In genomic region chr13:49421606-49421917, GRCm38 (mm10) we compare ENCODE assay signal across 8 mouse cellular contexts. TPM values are rescaled to one million over a fixed set of nuclear protein-coding genes. Genes with fewer than 3 reads are reported as not detected.
A peak's percentile ranks its signal among the peaks of the same experiment; 100 is the strongest.
DNase-seq lines count a peak whose midpoint lies in the region; ATAC-seq lines count a peak whose summit lies in the region.

No protein-coding gene starts in this region.

- peaks cover 19% of the 10 kb centered on the region for H3K4me1 ChIP-seq in embryonic facial prominence, embryonic 13.5 days
- peaks cover 4% of the 10 kb centered on the region; the same call in 1 of the 2 replicates for H3K4me1 ChIP-seq in hindbrain, embryonic 11.5 days (replicated peaks; ENCODE audit: control insufficient read depth, insufficient read depth, low read length)

- H3K9me3 ChIP-seq in embryonic facial prominence, embryonic 13.5 days, result no peaks in the 10 kb centered on the region
- no peaks in the 10 kb centered on the region for H3K9me3 ChIP-seq in hindbrain, embryonic 11.5 days (ENCODE audit: control insufficient read depth, low read length)

- WGBS in embryonic facial prominence, embryonic 13.5 days, result 2% methylated on average over 15 of the region's 15 CpGs
- WGBS in hindbrain, embryonic 11.5 days, result 1% methylated on average over 15 of the region's 15 CpGs
- WGBS in macrophage (ENCODE audit: missing documents), result under 1% methylated on average over 15 of the region's 15 CpGs

- no peaks in the 10 kb centered on the region for H3K27me3 ChIP-seq in embryonic facial prominence, embryonic 13.5 days
- H3K27me3 ChIP-seq in hindbrain, embryonic 11.5 days (ENCODE audit: control insufficient read depth, insufficient read depth, low read length), result no peaks in the 10 kb centered on the region

- H3K4me3 ChIP-seq in embryonic facial prominence, embryonic 13.5 days, result peak overlapping the region; percentile 89
- peak overlapping the region; percentile 63 for H3K4me3 ChIP-seq in hindbrain, embryonic 11.5 days (ENCODE audit: low read depth, low read length)
- H3K4me3 ChIP-seq in macrophage (ENCODE audit: inconsistent target), result peak overlapping the region; percentile 69

- peak; percentile 24 for DNase-seq in adrenal gland, postnatal 25 days
- no peak for DNase-seq in adrenal gland, adult (ENCODE audit: inconsistent age in 2 of 2, low spot score in 1 of 2)
- DNase-seq in 416B (ENCODE audit: low read depth), result peak; percentile 47
- DNase-seq in hindbrain, embryonic 11.5 days (ENCODE audit: low spot score), result peak; percentile 44
- no peak for DNase-seq in ovary, postnatal 36 days (ENCODE audit: low spot score)
- DNase-seq in cerebellum, postnatal 10 days, result no peak

- H3K36me3 ChIP-seq in embryonic facial prominence, embryonic 13.5 days, result no peaks in the 10 kb centered on the region
- H3K36me3 ChIP-seq in hindbrain, embryonic 11.5 days (ENCODE audit: control insufficient read depth, insufficient read depth, low read length), result no peaks in the 10 kb centered on the region
- no peaks in the 10 kb centered on the region for H3K36me3 ChIP-seq in macrophage (ENCODE audit: inconsistent target)

- ATAC-seq in embryonic facial prominence, embryonic 13.5 days (ENCODE audit: insufficient number of reproducible peaks, insufficient read depth, low FRiP score, low TSS enrichment, low read depth), result no peak
- ATAC-seq in hindbrain, embryonic 11.5 days (ENCODE audit: low FRiP score), result no peak; the same call in 1 of the 2 replicates

- peak overlapping the region; percentile 66; the same call in 1 of the 2 replicates for H3K27ac ChIP-seq in embryonic facial prominence, embryonic 13.5 days
- no peak overlapping the region for H3K27ac ChIP-seq in hindbrain, embryonic 11.5 days (ENCODE audit: low read depth, low read length)
- no peak overlapping the region for H3K27ac ChIP-seq in macrophage

- H3K4me2 ChIP-seq in embryonic facial prominence, embryonic 13.5 days, result peak overlapping the region; percentile 94
- peak overlapping the region; percentile 93 for H3K4me2 ChIP-seq in hindbrain, embryonic 11.5 days (replicated peaks; ENCODE audit: low read depth, low read length)

- H3K9ac ChIP-seq in embryonic facial prominence, embryonic 13.5 days, result peak overlapping the region; percentile 88
- H3K9ac ChIP-seq in hindbrain, embryonic 11.5 days (ENCODE audit: low read depth, low read length), result peak overlapping the region; percentile 77

- H3K79me2 ChIP-seq in macrophage (ENCODE audit: inconsistent target), result peaks cover 52% of the 10 kb centered on the region

RNA-seq across cellular contexts. Expression of gene Ippk, which starts 0.5 kb away (rescaled TPM):
- total RNA-seq in adrenal gland, postnatal 25 days (2021), result 24.1 and 27.7 TPM in 2 replicates
- polyA plus RNA-seq in embryonic facial prominence, embryonic 13.5 days (2015; fragmentation: Nextera tagmentation; extraction: Ambion mirVana), result 13.7 and 14.4 TPM in 2 replicates
- polyA plus RNA-seq in hindbrain, embryonic 11.5 days (2014; fragmentation: Nextera tagmentation; extraction: Ambion mirVana), result 14.1 and 14.6 TPM in 2 replicates
- 10 to 100 TPM in 3 of 26 experiments, 1 to 10 TPM in 23; 2.1 to 12.7 (median 7.1) TPM for total RNA-seq in macrophage (2018; cell fraction: chromatin; rRNA removed)
- 1 to 10 TPM; 3.5 to 5.8 (median 4.8) TPM for total RNA-seq in macrophage (2018; cell fraction: cytosol; rRNA removed)
- total RNA-seq in macrophage (2018; cell fraction: nucleus; rRNA removed), result 10 to 100 TPM in 1 of 26 experiments, 1 to 10 TPM in 25; 2.5 to 13.3 (median 4.6) TPM
- 3.2 to 6.3 TPM (median 3.4 TPM) in 3 replicates for polyA plus RNA-seq in macrophage (2018)

Comparison
In these comparisons a context has a peak if more than half of its experiments do, and no peak if none do; other contexts are left out.
1. DNase-seq: peak in adrenal gland, postnatal 25 days (single experiment), 416B (single experiment) and hindbrain, embryonic 11.5 days (single experiment); none in adrenal gland, adult (0 of 2), ovary, postnatal 36 days (single experiment) and cerebellum, postnatal 10 days (0 of 2).
2. Peak in every context shown above with its lines, with median percentiles within 50 percentile points of each other: H3K4me3 ChIP-seq.